Mouse (Mus musculus) heart, adult 18-20 months (tissue): Measurements from ENCODE around the gene Gm17622. TPM values are rescaled to one million over a fixed set of nuclear protein-coding genes. Genes with fewer than 3 reads are reported as not detected.

Experiments used
- DNase-seq, 2 experiments: peaks; one replicate each; pipeline ENCODE4 v3.0.0; 2021 to 2022; ENCODE audit warnings: mixed read lengths in 1 of 2
- total RNA-seq, 2 experiments: library from RNA; stranded (reverse); gene quantifications; 2 replicates each; pipeline ENCODE4 v1.2.3; 2021

Gene Gm17622
- total RNA-seq, 2 experiments from 2014 or later = not detected

DNA sequence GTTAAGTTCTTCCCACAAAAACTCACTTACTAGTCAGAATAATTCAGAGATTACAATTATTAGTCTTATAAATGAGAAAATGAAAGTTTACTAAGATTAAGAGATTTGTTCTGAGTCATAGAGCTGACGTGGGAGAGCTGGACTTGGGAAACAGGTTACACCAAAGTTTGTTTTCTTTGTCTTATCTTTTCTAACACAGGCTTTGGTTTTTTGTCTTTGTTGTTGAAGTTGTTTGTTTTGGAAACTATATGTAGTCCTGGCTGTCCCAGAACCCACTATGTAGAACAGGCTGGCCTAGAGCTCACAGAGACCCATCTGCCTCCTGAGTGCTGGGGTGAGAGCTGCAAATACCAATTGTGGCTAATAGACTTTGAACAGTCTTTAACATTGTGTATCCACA lies 20.7 kb downstream of the Gm17622 start:
- peak in 1 of 2 experiments; percentile 16 for DNase-seq

- peak; percentile 33 to 52 for DNase-seq
These were observed 21.4 kb downstream of the Gm17622 start for GRCm38 (mm10) chr13:96511893-96512292.

GRCm38 (mm10) chr13:96514154-96514942 lies 23.8 kb downstream of the Gm17622 start:
- no peak for DNase-seq

DNA sequence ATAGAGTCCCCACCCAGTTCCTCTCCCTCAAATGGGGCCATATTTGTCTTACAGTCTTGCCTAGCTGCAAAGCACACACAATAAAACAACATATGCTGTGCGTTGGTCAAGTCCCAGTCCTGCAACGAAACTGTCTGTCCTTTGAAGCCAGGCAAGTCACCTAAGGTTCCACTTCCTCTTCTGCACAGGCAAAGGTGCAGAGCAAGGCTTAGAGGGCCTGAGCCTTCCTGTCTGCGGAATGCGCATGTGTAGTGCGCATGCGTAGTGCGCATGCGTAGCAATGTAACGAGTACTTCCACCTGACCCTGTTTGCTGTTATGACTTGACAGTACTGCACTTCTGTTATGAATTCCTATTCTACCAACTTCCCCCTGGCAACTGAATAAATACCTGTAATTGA lies 25.7 kb downstream of the Gm17622 start:
- DNase-seq = no peak

- no peak for DNase-seq
These were observed 26.8 kb downstream of the Gm17622 start for GRCm38 (mm10) chr13:96517335-96517734.

DNA sequence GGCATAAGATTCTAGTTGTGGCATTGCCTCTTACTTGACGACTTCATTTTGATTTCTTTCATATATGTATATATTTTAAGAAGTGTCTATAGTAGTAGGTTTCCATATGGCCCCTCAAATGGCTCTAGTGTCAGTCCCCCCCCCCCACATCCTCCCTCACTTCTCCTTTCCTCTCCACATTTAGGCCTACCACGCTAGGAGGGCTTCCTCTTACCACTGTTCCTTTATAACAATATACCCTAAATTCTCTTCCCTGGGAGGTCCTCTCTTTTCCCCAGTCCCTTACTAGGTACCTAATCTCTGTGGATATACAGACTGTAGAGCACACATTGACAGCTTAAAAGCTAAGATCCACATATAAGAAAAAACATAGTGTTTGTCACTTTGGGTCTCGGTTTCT lies 30.8 kb downstream of the Gm17622 start:
- DNase-seq = no peak

DNA sequence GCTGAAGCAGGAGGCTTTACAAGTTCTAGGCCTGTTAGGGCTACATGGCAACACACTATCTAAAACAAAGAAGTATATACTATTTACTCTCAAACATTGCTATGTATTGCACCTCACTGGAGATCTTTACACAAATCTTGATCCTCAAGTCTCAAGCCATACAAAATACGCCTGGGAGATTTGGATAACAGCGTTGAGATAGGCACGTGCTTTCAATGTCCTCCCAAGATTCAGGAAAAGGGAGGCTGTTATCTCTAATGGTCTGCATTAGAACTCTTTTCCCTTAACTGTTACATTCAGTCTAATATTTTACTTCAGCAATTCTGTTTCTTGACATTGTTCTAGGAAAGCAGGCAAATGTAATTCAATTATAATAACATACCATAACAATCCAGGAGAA lies 36.5 kb downstream of the Gm17622 start:
- DNase-seq = no peak

DNA sequence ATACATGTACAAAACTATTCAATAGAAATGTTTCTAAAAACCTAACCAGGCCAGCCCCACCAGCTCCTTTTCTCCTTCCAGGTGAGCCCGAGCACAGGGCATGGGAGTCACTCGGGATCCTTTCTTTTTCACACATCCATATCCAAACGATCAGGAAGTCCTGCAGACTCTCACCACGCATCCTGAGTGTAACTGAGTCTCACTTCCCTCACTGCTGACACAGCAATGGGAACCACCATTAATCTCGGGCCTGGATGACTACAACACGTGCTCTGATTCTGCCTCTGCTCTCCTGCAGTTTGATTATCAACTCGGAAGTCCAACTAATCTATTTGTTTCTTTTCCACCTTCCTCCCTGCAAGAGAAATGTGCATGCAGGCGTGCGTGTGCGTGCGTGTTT lies 37.3 kb downstream of the Gm17622 start:
- no peak for DNase-seq

DNA sequence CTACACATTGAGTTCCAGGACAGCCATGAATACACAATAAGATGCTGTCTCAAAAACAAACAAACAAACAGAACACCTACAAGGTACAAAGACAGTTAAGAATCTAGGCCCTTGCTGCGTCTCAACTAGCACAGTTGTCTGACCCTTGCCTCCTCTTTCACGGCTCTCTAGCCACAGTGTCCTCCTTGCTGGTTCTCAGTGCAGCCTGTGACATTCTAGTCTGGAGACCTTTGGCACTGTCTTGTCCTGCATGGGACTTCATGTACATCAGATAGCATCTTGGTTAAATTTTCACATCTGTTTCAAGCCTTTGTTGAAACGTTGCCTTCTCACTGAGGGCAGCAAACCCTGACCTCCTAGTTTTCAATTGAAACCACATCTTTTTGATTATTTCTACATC lies 38.2 kb downstream of the Gm17622 start:
- no peak for DNase-seq

DNA sequence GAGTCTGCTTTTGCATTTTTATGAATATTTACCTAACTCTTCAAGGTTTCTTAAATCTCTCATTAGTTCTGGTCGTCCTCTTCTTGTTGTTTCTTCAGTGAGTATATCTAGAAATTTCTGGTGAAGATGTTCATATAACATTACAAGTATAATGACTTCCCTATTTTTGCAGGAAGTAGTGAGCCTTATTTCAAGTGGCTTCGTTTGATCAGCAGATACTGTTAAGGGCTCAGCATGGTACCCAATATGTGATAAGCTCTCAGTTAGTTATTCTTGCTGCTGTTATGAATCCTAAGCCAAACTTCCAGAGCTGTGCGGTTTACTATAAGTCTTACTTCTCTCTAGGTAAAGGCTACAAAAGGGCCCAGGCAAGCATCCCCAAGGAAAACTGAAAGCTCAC lies 39.0 kb downstream of the Gm17622 start:
- DNase-seq = no peak

- no peak for DNase-seq
These were observed 39.5 kb downstream of the Gm17622 start for GRCm38 (mm10) chr13:96530064-96530463.

DNA sequence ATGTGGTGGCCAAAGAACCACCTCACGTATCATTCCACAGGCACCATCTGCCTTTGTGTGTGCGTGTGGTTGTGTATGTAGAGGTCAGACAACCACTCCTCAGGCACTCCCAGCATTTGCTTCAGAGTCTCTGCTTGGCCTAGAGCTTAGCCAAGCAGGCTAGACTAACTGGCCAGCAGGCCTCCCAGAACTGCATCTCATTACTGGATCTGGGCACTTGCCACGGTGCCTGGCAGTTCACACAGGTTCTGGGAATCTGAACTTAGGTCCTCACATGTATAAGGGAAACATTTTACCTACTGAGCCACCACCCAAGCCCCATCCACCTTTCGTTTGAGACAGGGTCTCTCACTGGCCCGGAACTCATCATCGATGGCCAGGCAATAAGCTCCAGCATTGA lies 41.6 kb downstream of the Gm17622 start:
- no peak for DNase-seq

- no peak for DNase-seq
These were observed 43.2 kb downstream of the Gm17622 start for GRCm38 (mm10) chr13:96533742-96534141.

- no peak for DNase-seq
These were observed 46.5 kb downstream of the Gm17622 start for GRCm38 (mm10) chr13:96536821-96537572.

DNA sequence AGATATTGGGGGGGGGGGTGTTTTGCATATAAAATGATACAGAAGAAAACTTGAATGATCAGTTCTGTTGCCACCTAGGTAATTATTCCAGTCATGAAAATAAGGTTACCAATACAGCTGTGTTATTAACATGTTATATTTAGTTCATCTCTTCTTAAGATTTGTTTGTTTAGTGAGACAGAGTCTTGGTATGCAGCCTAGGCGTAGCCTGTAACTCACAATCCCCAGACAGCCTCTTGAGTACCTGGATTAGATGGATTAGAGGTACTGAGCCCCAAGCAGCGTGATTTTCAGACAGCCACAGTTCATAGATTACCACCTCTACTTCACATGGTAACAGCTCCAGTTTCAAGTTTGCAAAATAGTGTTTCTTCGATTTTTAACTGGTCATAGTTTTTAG lies 47.6 kb downstream of the Gm17622 start:
- no peak for DNase-seq

Other genes with a start within 250 kb of the Gm17622 start
- 10 to 100 TPM; 10.7 to 12.4 TPM for gene Poc5, start 102.4 kb upstream of the Gm17622 start, total RNA-seq
- under 1 TPM; 0.65 to 0.80 TPM for gene Ankdd1b, start 19.5 kb upstream of the Gm17622 start, total RNA-seq
- 1 to 10 TPM; 3.8 to 4.9 TPM for gene Polk, start 51.8 kb downstream of the Gm17622 start, total RNA-seq
- 10 to 100 TPM; 37.3 to 39.6 TPM for gene Col4a3bp, start 51.9 kb downstream of the Gm17622 start, total RNA-seq
- gene Hmgcr, start 180.2 kb downstream of the Gm17622 start, total RNA-seq = 1 to 10 TPM; 9.1 to 9.2 TPM